Mouse (Mus musculus): ENCODE data around the gene Pwwp2a.

DNA sequence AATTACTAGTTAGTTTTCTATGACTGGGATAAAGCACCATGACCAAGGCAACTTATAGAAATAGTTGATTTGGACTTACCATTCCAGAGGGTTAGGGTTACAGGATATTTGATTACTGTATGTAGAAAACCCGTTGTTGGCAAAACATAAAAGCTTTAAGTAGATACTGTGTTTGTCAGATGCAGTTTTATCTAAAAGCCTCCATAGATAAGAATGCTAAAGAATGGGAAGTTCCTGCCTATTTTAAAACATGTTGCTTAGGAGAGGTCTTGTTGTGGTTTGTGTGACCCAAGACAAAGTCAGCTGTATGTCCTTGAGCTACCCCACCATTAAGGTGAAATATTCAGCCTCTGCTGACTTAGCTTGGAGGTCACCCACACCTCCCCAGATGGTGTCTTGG, 72.8 kb downstream of the Pwwp2a start:
- no peak for TF ChIP-seq CTCF (IDR thresholded peaks at IDR 0.05; ENCODE audit: extremely low read depth, insufficient read depth, low read length)
- no peak for TF ChIP-seq POLR2A (IDR thresholded peaks at IDR 0.05; ENCODE audit: extremely low read depth, insufficient read depth, low read length)

Measured in cortical plate, adult 2 months (tissue).